Mouse (Mus musculus) splenic B cell, adult 2 months (primary cell): ENCODE measurements around the gene Prl3a1.

Source experiments
- DNase-seq: peaks from one replicate; pipeline ENCODE4 v3.0.0-alpha.2; 2011; ENCODE audit warnings: low read depth, low spot score
- H3K27me3 ChIP-seq: 2 replicates; pipeline ENCODE4 v1.6.1; 2012; ENCODE audit warnings: mild to moderate bottlenecking, low read length, moderate library complexity, mixed read lengths; ENCODE audit not compliant: control insufficient read depth, poor library complexity, insufficient read depth, severe bottlenecking
- H3K36me3 ChIP-seq: 2 replicates; pipeline ENCODE4 v1.6.1; 2012; ENCODE audit warnings: mild to moderate bottlenecking, low read length, moderate library complexity, mixed read lengths; ENCODE audit not compliant: control insufficient read depth, poor library complexity, insufficient read depth, severe bottlenecking

Prl3a1 gene

GRCm38 (mm10) chr13:27259136-27259535 lies at the start of gene Prl3a1:
TSS of gene Prl3a1 (plus strand) at chr13:27259436.
- no peak for DNase-seq
- Histone ChIP-seq H3K36me3 (no peaks in the 10 kb centered on the region), H3K27me3 (no peaks in the 10 kb centered on the region)

GRCm38 (mm10) chr13:27241547-27241946 lies 17.7 kb upstream of the Prl3a1 start, which contains the start of gene Prl3b1:
TSS of gene Prl3b1 (plus strand) at chr13:27241847.
- no peaks in the 10 kb centered on the region for H3K27me3 ChIP-seq
- no peak for DNase-seq
- no peaks in the 10 kb centered on the region for H3K36me3 ChIP-seq

GRCm38 (mm10) chr13:27312334-27313225 lies 53.3 kb downstream of the Prl3a1 start, which contains the start of gene Prl6a1:
TSS of gene Prl6a1 (plus strand) at chr13:27312627.
- H3K27me3 ChIP-seq: no peaks in the 10 kb centered on the region
- DNase-seq: no peak
- no peaks in the 10 kb centered on the region for H3K36me3 ChIP-seq
